Mouse (Mus musculus): ENCODE results near the gene Sumo3. TPM values are rescaled to one million over a fixed set of nuclear protein-coding genes. Genes with fewer than 3 reads are reported as not detected.

Sumo3 gene
- polyA plus RNA-seq, 1 experiment from 2014 or later, result 306 TPM

GRCm38 (mm10) chr10:77621546-77621945, 15.6 kb downstream of the Sumo3 start:
- DNase-seq (ENCODE audit: low spot score), result no peak
- peaks cover 28% of the 10 kb centered on the region for H3K36me3 ChIP-seq
- peak overlapping the region; percentile 97 for H3K27ac ChIP-seq
- H3K27me3 ChIP-seq (ENCODE audit: insufficient read depth, poor library complexity, severe bottlenecking), result no peaks in the 10 kb centered on the region
- WGBS, result 75% methylated on average over 8 of the region's 8 CpGs
- peak overlapping the region; percentile 99 for H3K4me3 ChIP-seq
- no peaks in the 10 kb centered on the region for H3K9me3 ChIP-seq
- peaks cover 29% of the 10 kb centered on the region for H3K4me1 ChIP-seq

GRCm38 (mm10) chr10:77622055-77622988, 16.4 kb downstream of the Sumo3 start, which contains the start of gene Ube2g2:
Ube2g2 (plus strand) TSS chr10:77622275.
- Histone ChIP-seq H3K9me3 (no peaks in the 10 kb centered on the region), H3K36me3 (peaks cover 20% of the 10 kb centered on the region), H3K4me1 (peaks cover 31% of the 10 kb centered on the region), H3K27ac (peak within 1 kb of the TSS; percentile 97), H3K4me3 (peak within 1 kb of the TSS; percentile 99), H3K27me3 (ENCODE audit: insufficient read depth, poor library complexity, severe bottlenecking) (no peaks in the 10 kb centered on the region)
- WGBS, result under 1% methylated on average over 96 of the region's 96 CpGs
- DNase-seq (ENCODE audit: low spot score), result peak; percentile 93

- H3K27ac ChIP-seq, result peak overlapping the region; percentile 97
- no peak for DNase-seq (ENCODE audit: low spot score)
- H3K4me1 ChIP-seq, result peaks cover 33% of the 10 kb centered on the region
- no peaks in the 10 kb centered on the region for H3K9me3 ChIP-seq
- H3K27me3 ChIP-seq (ENCODE audit: insufficient read depth, poor library complexity, severe bottlenecking), result no peaks in the 10 kb centered on the region
- H3K4me3 ChIP-seq, result peak overlapping the region; percentile 99
- H3K36me3 ChIP-seq, result peaks cover 12% of the 10 kb centered on the region
- 17% methylated on average over 8 of the region's 8 CpGs for WGBS
These were observed 17.2 kb downstream of the Sumo3 start for GRCm38 (mm10) chr10:77623069-77623492.

GRCm38 (mm10) chr10:77623639-77624400, 17.9 kb downstream of the Sumo3 start:
- H3K4me1 ChIP-seq, result peaks cover 37% of the 10 kb centered on the region
- H3K36me3 ChIP-seq, result peaks cover 11% of the 10 kb centered on the region
- 88% methylated on average over 10 of the region's 10 CpGs for WGBS
- H3K9me3 ChIP-seq, result no peaks in the 10 kb centered on the region
- peak overlapping the region; percentile 99 for H3K4me3 ChIP-seq
- H3K27me3 ChIP-seq (ENCODE audit: insufficient read depth, poor library complexity, severe bottlenecking), result no peaks in the 10 kb centered on the region
- H3K27ac ChIP-seq, result 0 out of 2 replicates have a peak overlapping the region, but pooled peaks have one; percentile 97
- no peak for DNase-seq (ENCODE audit: low spot score)

- peaks cover 37% of the 10 kb centered on the region for H3K4me1 ChIP-seq
- H3K27ac ChIP-seq, result no peak overlapping the region
- peaks cover 11% of the 10 kb centered on the region for H3K36me3 ChIP-seq
- H3K9me3 ChIP-seq, result no peaks in the 10 kb centered on the region
- no peaks in the 10 kb centered on the region for H3K27me3 ChIP-seq (ENCODE audit: insufficient read depth, poor library complexity, severe bottlenecking)
- no peak overlapping the region; the same call in 1 of the 2 replicates for H3K4me3 ChIP-seq
- WGBS, result 64% methylated on average over 7 of the region's 7 CpGs
- no peak for DNase-seq (ENCODE audit: low spot score)
These were observed 18.7 kb downstream of the Sumo3 start for GRCm38 (mm10) chr10:77624570-77624995.

- peaks cover 8% of the 10 kb centered on the region for H3K36me3 ChIP-seq
- no peak overlapping the region for H3K4me3 ChIP-seq
- 89% methylated on average over 7 of the region's 7 CpGs for WGBS
- H3K9me3 ChIP-seq, result no peaks in the 10 kb centered on the region
- no peak overlapping the region for H3K27ac ChIP-seq
- no peak for DNase-seq (ENCODE audit: low spot score)
- no peaks in the 10 kb centered on the region for H3K27me3 ChIP-seq (ENCODE audit: insufficient read depth, poor library complexity, severe bottlenecking)
- H3K4me1 ChIP-seq, result peaks cover 37% of the 10 kb centered on the region
These were observed 20.1 kb downstream of the Sumo3 start for GRCm38 (mm10) chr10:77626036-77626435.

GRCm38 (mm10) chr10:77626591-77626990, 20.7 kb downstream of the Sumo3 start:
- WGBS, result 79% methylated on average over 7 of the region's 7 CpGs
- no peak overlapping the region for H3K4me3 ChIP-seq
- no peak for DNase-seq (ENCODE audit: low spot score)
- H3K27me3 ChIP-seq (ENCODE audit: insufficient read depth, poor library complexity, severe bottlenecking), result no peaks in the 10 kb centered on the region
- H3K9me3 ChIP-seq, result no peaks in the 10 kb centered on the region
- peaks cover 37% of the 10 kb centered on the region for H3K4me1 ChIP-seq
- peaks cover 13% of the 10 kb centered on the region for H3K36me3 ChIP-seq
- no peak overlapping the region for H3K27ac ChIP-seq

GRCm38 (mm10) chr10:77627497-77627896, 21.6 kb downstream of the Sumo3 start:
- 39% methylated on average over 2 of the region's 2 CpGs for WGBS
- H3K27me3 ChIP-seq (ENCODE audit: insufficient read depth, poor library complexity, severe bottlenecking), result no peaks in the 10 kb centered on the region
- DNase-seq (ENCODE audit: low spot score), result peak; percentile 84
- H3K36me3 ChIP-seq, result peaks cover 20% of the 10 kb centered on the region
- no peak overlapping the region for H3K4me3 ChIP-seq
- H3K27ac ChIP-seq, result no peak overlapping the region
- peaks cover 37% of the 10 kb centered on the region for H3K4me1 ChIP-seq
- no peaks in the 10 kb centered on the region for H3K9me3 ChIP-seq

GRCm38 (mm10) chr10:77629163-77629562, 23.3 kb downstream of the Sumo3 start:
- WGBS, result 90% methylated on average over 3 of the region's 3 CpGs
- H3K27me3 ChIP-seq (ENCODE audit: insufficient read depth, poor library complexity, severe bottlenecking), result no peaks in the 10 kb centered on the region
- H3K4me3 ChIP-seq, result no peak overlapping the region
- DNase-seq (ENCODE audit: low spot score), result no peak
- H3K4me1 ChIP-seq, result peaks cover 29% of the 10 kb centered on the region
- H3K36me3 ChIP-seq, result peaks cover 35% of the 10 kb centered on the region
- no peak overlapping the region for H3K27ac ChIP-seq
- H3K9me3 ChIP-seq, result no peaks in the 10 kb centered on the region

GRCm38 (mm10) chr10:77629970-77630369, 24.1 kb downstream of the Sumo3 start:
- Histone ChIP-seq H3K36me3 (peaks cover 40% of the 10 kb centered on the region), H3K4me1 (peaks cover 28% of the 10 kb centered on the region), H3K27ac (no peak overlapping the region), H3K9me3 (no peaks in the 10 kb centered on the region), H3K4me3 (no peak overlapping the region), H3K27me3 (ENCODE audit: insufficient read depth, poor library complexity, severe bottlenecking) (no peaks in the 10 kb centered on the region)
- DNase-seq (ENCODE audit: low spot score), result no peak
- 88% methylated on average over 1 of the region's 1 CpGs for WGBS

- peaks cover 38% of the 10 kb centered on the region for H3K36me3 ChIP-seq
- H3K9me3 ChIP-seq, result no peaks in the 10 kb centered on the region
- H3K27me3 ChIP-seq (ENCODE audit: insufficient read depth, poor library complexity, severe bottlenecking), result no peaks in the 10 kb centered on the region
- peaks cover 43% of the 10 kb centered on the region for H3K4me1 ChIP-seq
- WGBS, result 90% methylated on average over 6 of the region's 6 CpGs
- DNase-seq (ENCODE audit: low spot score), result no peak
- H3K4me3 ChIP-seq, result no peak overlapping the region
- H3K27ac ChIP-seq, result peak overlapping the region; percentile 30; the same call in 1 of the 2 replicates
These were observed 28.1 kb downstream of the Sumo3 start for GRCm38 (mm10) chr10:77634016-77634415.

GRCm38 (mm10) chr10:77634452-77635231, 28.7 kb downstream of the Sumo3 start:
- H3K27me3 ChIP-seq (ENCODE audit: insufficient read depth, poor library complexity, severe bottlenecking), result no peaks in the 10 kb centered on the region
- WGBS, result 53% methylated on average over 13 of the region's 13 CpGs
- H3K36me3 ChIP-seq, result peaks cover 39% of the 10 kb centered on the region
- H3K4me1 ChIP-seq, result peaks cover 44% of the 10 kb centered on the region
- peak overlapping the region; percentile 13; the same call in 1 of the 2 replicates for H3K27ac ChIP-seq
- DNase-seq (ENCODE audit: low spot score), result peak; percentile 87
- H3K9me3 ChIP-seq, result no peaks in the 10 kb centered on the region
- H3K4me3 ChIP-seq, result no peak overlapping the region

Measured in heart, embryonic 10.5 days (tissue).